Mouse (Mus musculus) testis, adult 10 weeks (tissue): Measurements from ENCODE around the gene Gm9040. TPM values are rescaled to one million over a fixed set of nuclear protein-coding genes. Genes with fewer than 3 reads are reported as not detected.

ENCODE experiments used
- polyA plus RNA-seq: library from polyadenylated mRNA; stranded (reverse); fragments of 350-450 nt; fragmentation: Illumina TruSeq; extraction: RNeasy Lipid Tissue Mini Kit (QIAGEN cat#74804); gene quantifications from one replicate; pipeline ENCODE4 v1.2.3, GENCODE M21; 2014; ENCODE audit warnings: low read depth, low replicate concordance

Gm9040 gene
- polyA plus RNA-seq = not detected

GRCm38 (mm10) chr10:118326869-118327268 is at the start of gene Gm9040:
Gene Gm9040, minus strand, starts transcription at chr10:118326969.

GRCm38 (mm10) chr10:118354005-118354404 is 27.2 kb upstream of the Gm9040 start, which contains the start of gene Gm9049:
Gene Gm9049, minus strand, starts transcription at chr10:118354105.

GRCm38 (mm10) chr10:118348579-118348978 is 21.8 kb upstream of the Gm9040 start, which contains the start of gene Gm9048:
Gene Gm9048, minus strand, starts transcription at chr10:118348679.

GRCm38 (mm10) chr10:118343155-118343554 is 16.4 kb upstream of the Gm9040 start, which contains the start of gene Gm9046:
Gene Gm9046, minus strand, starts transcription at chr10:118343255.

GRCm38 (mm10) chr10:118337731-118338130 is 11.0 kb upstream of the Gm9040 start, which contains the start of gene Gm9045:
Gene Gm9045, minus strand, starts transcription at chr10:118337831.

GRCm38 (mm10) chr10:118332308-118332707 is 5.5 kb upstream of the Gm9040 start, which contains the start of gene Gm9044:
Gene Gm9044, minus strand, starts transcription at chr10:118332408.

GRCm38 (mm10) chr10:118294938-118295337 is 31.8 kb downstream of the Gm9040 start, which contains the start of gene Iltifb:
Gene Iltifb, minus strand, starts transcription at chr10:118295038.

Other genes with a start within 250 kb of the Gm9040 start
- gene Mdm1, start 185.2 kb downstream of the Gm9040 start, polyA plus RNA-seq = 69.2 TPM
- not detected for gene Il22, start 122.0 kb downstream of the Gm9040 start, polyA plus RNA-seq
- gene Gm32717, start 86.2 kb downstream of the Gm9040 start, polyA plus RNA-seq = not detected
- gene Gm32802, start 68.3 kb downstream of the Gm9040 start, polyA plus RNA-seq = not detected
- gene Iltifb, start 31.9 kb downstream of the Gm9040 start, polyA plus RNA-seq = not detected
- not detected for gene Gm9044, start 5.4 kb upstream of the Gm9040 start, polyA plus RNA-seq
- gene Gm9045, start 10.9 kb upstream of the Gm9040 start, polyA plus RNA-seq = not detected
- gene Gm9046, start 16.3 kb upstream of the Gm9040 start, polyA plus RNA-seq = not detected
- not detected for gene Gm9048, start 21.7 kb upstream of the Gm9040 start, polyA plus RNA-seq
- not detected for gene Gm9049, start 27.1 kb upstream of the Gm9040 start, polyA plus RNA-seq
- gene Ifng, start 114.1 kb upstream of the Gm9040 start, polyA plus RNA-seq = not detected